Mouse (Mus musculus) right cerebral cortex, postnatal 25 days (tissue): ENCODE measurements around the gene Aff3.
"Not testable (repeated sequence)": the region's sequence is repeated elsewhere in the genome, so short reads cannot be mapped to it uniquely, and the experiment has no call there.

Experiments used
- DNase-seq: peaks from one replicate; pipeline ENCODE4 v3.0.0; 2022

The Aff3 gene

GRCm38 (mm10) chr1:38478246-38478743 is 186.5 kb downstream of the Aff3 start:
- DNase-seq, result no peak

DNA sequence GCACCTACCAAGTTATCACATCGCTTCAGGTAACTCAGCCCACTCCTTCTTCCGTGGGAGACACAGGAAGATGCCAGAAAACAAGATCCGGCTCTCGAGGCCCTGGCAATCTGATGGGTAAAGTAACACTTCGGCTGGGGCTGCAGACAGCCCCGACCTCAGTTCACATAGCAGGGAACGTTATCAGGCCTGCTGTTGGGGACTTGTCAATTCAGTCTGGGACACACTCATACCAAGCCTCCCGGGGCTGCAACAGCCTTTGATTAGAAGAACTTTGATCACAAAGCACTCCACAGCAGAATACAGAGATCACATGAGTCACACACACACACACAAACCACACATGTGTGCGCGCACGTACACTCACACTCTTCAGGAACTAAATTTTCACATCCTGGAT is 193.9 kb downstream of the Aff3 start:
- DNase-seq, result no peak

DNA sequence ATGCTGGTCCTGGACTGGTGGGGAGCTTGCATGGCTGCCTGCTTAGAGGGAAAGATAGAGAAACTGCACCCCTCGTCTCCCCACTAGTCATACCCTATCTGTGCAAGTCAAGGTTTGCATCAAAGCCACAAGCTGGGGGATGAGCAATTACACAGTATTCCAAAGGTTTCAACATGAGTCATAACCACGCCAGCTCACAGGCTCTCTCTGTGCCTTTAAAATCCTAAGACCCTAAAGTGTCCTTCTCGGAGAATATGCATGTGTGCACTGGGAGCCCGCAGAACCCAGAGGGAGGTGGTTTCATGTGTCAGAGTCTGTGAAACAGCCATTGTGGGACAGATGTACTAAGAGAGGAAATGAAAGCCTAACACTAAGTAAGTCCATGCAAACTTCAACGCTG is 194.6 kb downstream of the Aff3 start:
- no peak for DNase-seq

DNA sequence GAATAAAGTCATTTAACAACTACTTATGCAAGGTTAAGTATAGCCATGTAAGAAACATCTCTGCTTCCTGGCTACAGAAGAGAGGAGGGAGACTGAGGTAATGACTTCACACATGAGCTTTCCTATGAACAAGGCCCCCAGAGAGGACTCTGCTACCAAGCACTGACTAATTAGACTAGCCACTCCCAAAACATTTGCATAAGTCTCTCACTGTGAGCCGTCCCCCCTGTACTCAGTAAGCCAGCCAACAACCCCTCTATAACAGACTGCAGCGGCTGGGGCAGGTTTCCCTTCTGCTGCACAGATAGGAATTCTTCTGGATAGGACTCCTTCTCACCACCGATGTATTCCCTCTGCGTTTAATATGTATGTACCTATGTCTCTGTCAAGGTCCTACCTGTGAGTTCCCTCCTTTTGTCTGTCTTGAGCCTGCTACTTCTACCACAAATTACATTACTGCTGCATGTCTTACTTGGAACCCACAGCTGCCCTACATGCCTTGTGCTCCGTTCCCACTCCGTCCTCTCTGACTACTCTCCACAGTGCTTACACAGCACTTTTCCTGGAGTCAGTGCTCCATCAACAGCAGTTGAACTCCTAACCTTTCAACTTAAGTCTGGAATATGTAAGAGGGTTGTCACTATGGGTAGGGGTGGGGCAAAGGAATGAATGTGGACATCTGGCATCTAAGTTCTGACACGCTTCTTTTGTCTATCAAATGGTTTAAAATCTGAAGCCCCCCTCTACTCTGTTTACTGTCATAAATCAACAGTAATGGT is 197.3 kb downstream of the Aff3 start:
- no peak for DNase-seq

- no peak for DNase-seq
Observed at GRCm38 (mm10) chr1:38456719-38457269, 208.0 kb downstream of the Aff3 start.

GRCm38 (mm10) chr1:38454921-38455320 is 209.8 kb downstream of the Aff3 start:
- DNase-seq, result no peak

DNA sequence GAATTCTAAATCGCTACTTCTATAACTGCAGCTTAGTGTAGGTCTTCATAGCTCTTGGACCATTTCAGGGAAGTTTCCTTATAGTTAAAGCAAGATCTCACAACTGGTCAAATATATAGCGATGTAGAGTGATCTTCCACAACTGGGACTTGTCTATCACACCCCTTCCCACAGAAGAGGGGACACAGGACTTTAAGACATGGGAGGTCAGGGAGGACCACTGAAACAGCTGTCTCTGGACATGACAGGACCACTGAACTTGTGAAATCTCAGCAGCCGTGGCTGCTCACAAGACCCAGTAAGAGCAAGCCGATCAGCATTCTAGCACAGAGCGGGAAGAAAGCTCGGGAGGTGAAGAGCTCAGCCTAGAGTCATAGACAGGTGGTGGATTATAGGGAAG is 213.4 kb downstream of the Aff3 start:
- no peak for DNase-seq

- DNase-seq, result peak; percentile 56
Observed at GRCm38 (mm10) chr1:38450677-38451076, 214.1 kb downstream of the Aff3 start.

GRCm38 (mm10) chr1:38449816-38450478 is 214.8 kb downstream of the Aff3 start:
- no peak for DNase-seq

GRCm38 (mm10) chr1:38448854-38449253 is 215.9 kb downstream of the Aff3 start:
- DNase-seq, result no peak

DNA sequence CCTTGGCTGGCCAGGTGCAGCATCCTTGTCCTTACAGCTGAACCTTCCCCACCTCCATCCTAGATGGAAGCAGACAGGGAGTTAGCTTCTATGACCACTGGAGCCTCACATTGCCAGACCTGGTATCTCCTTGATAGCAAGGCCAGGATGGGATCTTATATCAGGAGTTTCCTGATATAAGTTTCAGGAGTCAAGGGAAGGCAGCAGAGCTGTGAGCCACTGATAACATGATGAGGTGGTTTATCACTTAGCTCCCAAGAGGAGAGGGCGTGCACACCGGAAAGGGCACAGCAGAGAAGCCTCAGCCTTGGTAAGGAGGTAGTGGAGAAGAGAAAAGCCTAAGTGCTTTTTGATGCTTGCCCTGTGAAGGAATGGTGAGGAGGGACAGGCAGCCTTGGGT is 217.2 kb downstream of the Aff3 start:
- no peak for DNase-seq

DNA sequence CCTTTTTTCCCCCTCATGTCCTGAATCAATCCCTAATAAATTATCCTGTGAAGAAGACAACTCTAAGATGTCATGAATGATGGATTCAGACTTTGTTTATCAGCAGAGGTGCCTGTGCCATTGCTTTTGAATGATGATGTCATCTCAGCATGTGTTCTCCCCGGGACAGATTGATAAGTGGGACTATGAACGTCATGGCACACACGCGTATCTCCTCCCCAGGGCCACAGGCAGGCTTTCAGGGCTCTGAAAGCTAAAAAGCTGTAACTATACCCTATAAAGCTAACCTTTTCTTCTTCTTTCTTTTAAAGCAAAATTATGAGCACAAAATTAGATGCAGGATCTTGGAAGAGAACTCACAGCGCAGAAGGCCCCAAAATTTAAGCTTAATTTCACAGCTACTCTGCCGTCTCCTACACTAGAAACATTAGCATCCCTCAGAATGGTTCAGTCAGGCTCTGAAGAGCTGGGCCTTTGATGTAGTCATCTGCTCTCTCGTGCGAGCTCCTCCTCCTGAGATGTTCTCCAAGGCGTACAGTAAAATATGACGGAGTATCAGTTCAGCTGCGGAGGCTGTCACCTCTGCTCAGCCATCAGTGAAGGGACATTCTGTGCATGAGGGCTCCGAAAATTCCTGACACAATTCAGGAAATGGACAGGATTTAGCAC is 218.5 kb downstream of the Aff3 start:
- DNase-seq, result no peak

GRCm38 (mm10) chr1:38442887-38443286 is 221.9 kb downstream of the Aff3 start:
- DNase-seq, result no peak

- no peak for DNase-seq
Observed at GRCm38 (mm10) chr1:38442479-38442878, 222.3 kb downstream of the Aff3 start.

DNA sequence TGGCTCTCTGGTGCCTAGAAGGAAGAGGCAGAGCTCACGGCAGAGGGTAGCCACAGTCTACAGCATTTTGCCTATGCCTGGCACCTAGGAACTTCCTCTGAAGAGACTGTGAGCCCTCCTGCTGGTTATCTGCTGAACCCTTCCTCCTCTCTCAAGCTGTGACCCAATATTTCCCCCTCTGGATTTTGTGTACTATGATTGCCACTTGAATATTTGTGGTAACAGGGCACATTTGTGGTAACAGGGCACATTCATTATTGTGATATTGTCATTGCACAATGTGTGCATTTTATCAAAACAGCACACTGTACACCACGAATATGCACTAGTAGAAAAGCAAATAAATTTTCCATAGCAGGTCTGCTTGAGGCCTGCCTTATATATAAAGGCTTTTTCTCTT is 223.0 kb downstream of the Aff3 start:
- no peak for DNase-seq

- no peak for DNase-seq
Observed at GRCm38 (mm10) chr1:38440471-38440815, 224.3 kb downstream of the Aff3 start.

DNA sequence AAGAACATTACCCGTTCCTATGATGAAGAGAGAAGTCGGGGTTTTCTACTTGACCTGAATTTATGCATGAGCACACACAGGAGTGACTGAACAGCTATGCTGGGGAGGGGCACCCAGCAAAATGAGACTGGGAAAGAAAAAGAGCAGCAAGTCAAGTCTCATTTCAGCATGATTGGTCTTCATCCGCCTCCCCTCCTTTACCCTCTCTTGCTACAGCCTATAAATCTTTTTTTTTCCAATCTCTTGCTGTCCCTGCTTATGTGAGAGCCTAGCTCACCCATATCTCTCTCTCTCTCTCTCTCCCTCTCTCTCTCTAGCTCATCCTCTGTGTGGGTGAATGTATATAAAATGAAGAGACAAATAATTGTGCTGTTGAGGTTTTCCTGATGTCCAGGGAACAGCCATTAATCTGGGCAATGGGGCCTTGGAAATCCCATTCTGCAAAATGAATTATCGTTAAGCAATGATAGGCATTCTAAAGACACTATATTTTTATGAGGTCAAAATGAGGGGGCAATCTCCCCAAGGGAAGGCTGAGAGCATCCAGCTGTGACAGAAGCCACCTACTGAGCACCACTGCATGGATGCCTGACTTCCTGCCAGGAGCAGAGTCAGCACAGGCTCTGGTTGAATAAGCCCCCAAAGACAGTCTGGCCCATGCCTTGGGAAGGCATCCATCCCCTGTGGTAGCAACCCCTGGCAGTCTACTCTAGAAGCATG is 224.8 kb downstream of the Aff3 start:
- DNase-seq, result no peak

- peak; percentile 83 for DNase-seq
Observed at GRCm38 (mm10) chr1:38438447-38438846, 226.3 kb downstream of the Aff3 start.

- DNase-seq, result no peak
Observed at GRCm38 (mm10) chr1:38437671-38438070, 227.1 kb downstream of the Aff3 start.

- no peak for DNase-seq
Observed at GRCm38 (mm10) chr1:38436471-38437340, 228.0 kb downstream of the Aff3 start.

DNA sequence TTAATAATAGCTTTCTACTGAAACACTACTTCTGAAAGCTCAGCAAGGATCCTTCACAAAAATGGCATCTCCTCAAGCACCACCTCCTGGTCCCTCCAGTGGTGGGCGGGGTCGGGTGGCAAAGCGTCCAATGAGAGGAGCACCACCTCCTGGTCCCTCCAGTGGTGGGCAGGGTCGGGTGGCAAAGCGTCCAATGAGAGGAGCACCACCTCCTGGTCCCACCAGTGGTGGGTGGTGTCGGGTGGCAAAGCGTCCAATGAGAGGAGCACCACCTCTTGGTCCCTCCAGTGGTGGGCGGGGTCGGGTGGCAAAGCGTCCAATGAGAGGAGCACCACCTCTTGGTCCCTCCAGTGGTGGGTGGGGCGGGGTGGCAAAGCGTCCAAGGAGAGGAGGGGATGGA is 234.4 kb downstream of the Aff3 start:
- DNase-seq, result not testable (repeated sequence)
